Mouse (Mus musculus): ENCODE results near the gene Uts2r. TPM values are rescaled to one million over a fixed set of nuclear protein-coding genes. Genes with fewer than 3 reads are reported as not detected.

The Uts2r gene
- total RNA-seq (2012; rRNA removed) (not detected in 2 replicates), polyA plus RNA-seq (2012; ENCODE audit: insufficient read depth in 1 of 2, insufficient read length in 2 of 2, low read depth in 1 of 2, low replicate concordance in 2 of 2, missing spikeins in 1 of 2) (not detected)

GRCm38 (mm10) chr11:121159971-121160370, at the start of gene Uts2r:
TSS of gene Uts2r (plus strand) at chr11:121160271.
- H3K36me3 ChIP-seq (ENCODE audit: control insufficient read depth in 1 of 2, insufficient read depth in 2 of 2, low read length in 2 of 2): no peaks in the 10 kb centered on the region
- no peaks in the 10 kb centered on the region for H3K4me1 ChIP-seq (ENCODE audit: control insufficient read depth in 1 of 2, insufficient read depth in 2 of 2, low read length in 2 of 2)
- H3K9ac ChIP-seq (ENCODE audit: control insufficient read depth, low read depth, low read length, poor library complexity, severe bottlenecking): no peak within 1 kb of the TSS
- TF ChIP-seq ZKSCAN1 (IDR thresholded peaks at IDR 0.05; ENCODE audit: low read depth, low read length) (no peak), NRF1 (IDR thresholded peaks at IDR 0.05; ENCODE audit: insufficient read depth, low read depth, low read length, poor library complexity, severe bottlenecking) (no peak)
- H3K27me3 ChIP-seq (ENCODE audit: control insufficient read depth in 1 of 2, insufficient read depth in 2 of 2, low read length in 2 of 2): peaks cover 1 to 5% of the 10 kb centered on the region in 2 experiments
- no peak within 1 kb of the TSS for H3K27ac ChIP-seq (ENCODE audit: control insufficient read depth, low read depth, low read length)
- no peaks in the 10 kb centered on the region for H3K79me2 ChIP-seq (ENCODE audit: control insufficient read depth, insufficient read depth, low read length, poor library complexity)
- H3K4me3 ChIP-seq (ENCODE audit: control insufficient read depth in 1 of 2, insufficient read depth in 1 of 2, low read depth in 2 of 2, low read length in 2 of 2): no peak within 1 kb of the TSS
- no peak for DNase-seq (ENCODE audit: low read depth, low spot score)
- no peaks in the 10 kb centered on the region for H3K9me3 ChIP-seq (replicated peaks; ENCODE audit: insufficient read depth, low read length)

GRCm38 (mm10) chr11:121111051-121111450, 49.0 kb upstream of the Uts2r start:
- Histone ChIP-seq H3K36me3 (ENCODE audit: control insufficient read depth in 1 of 2, insufficient read depth in 2 of 2, low read length in 2 of 2) (peaks cover 0 to 13% of the 10 kb centered on the region in 2 experiments; a peak in 2 of 4 replicates), H3K4me3 (ENCODE audit: control insufficient read depth in 1 of 2, insufficient read depth in 1 of 2, low read depth in 2 of 2, low read length in 2 of 2) (no peak overlapping the region), H3K27ac (ENCODE audit: control insufficient read depth, low read depth, low read length) (no peak overlapping the region), H3K4me1 (ENCODE audit: control insufficient read depth in 1 of 2, insufficient read depth in 2 of 2, low read length in 2 of 2) (peaks cover 5 to 8% of the 10 kb centered on the region in 2 experiments), H3K9ac (ENCODE audit: control insufficient read depth, low read depth, low read length, poor library complexity, severe bottlenecking) (no peak overlapping the region), H3K79me2 (ENCODE audit: control insufficient read depth, insufficient read depth, low read length, poor library complexity) (no peaks in the 10 kb centered on the region; the same call in 1 of the 2 replicates), H3K9me3 (replicated peaks; ENCODE audit: insufficient read depth, low read length) (no peaks in the 10 kb centered on the region), H3K27me3 (ENCODE audit: control insufficient read depth in 1 of 2, insufficient read depth in 2 of 2, low read length in 2 of 2) (no peaks in the 10 kb centered on the region; a peak in 1 of 4 replicates)
- no peak for DNase-seq (ENCODE audit: low read depth, low spot score)
- TF ChIP-seq USF2 (IDR thresholded peaks at IDR 0.05; ENCODE audit: borderline replicate concordance in 1 of 2, insufficient read depth in 1 of 2, low read depth in 1 of 2, low read length in 2 of 2): no peak
- no peak for TF ChIP-seq UBTF (IDR thresholded peaks at IDR 0.05; ENCODE audit: borderline replicate concordance, insufficient read depth, low read depth, low read length)
- no peak for TF ChIP-seq BHLHE40 (IDR thresholded peaks at IDR 0.05; ENCODE audit: borderline replicate concordance, low read depth, low read length)
- TF ChIP-seq RCOR1 (IDR thresholded peaks at IDR 0.05; ENCODE audit: low read depth, low read length): no peak
- no peak for TF ChIP-seq EP300 (IDR thresholded peaks at IDR 0.05; ENCODE audit: low read depth in 1 of 2, low read length in 2 of 2)
- no peak for TF ChIP-seq TAL1 (IDR thresholded peaks at IDR 0.05; ENCODE audit: low read length)
- TF ChIP-seq MAFK (IDR thresholded peaks at IDR 0.05; ENCODE audit: borderline replicate concordance, low read depth, low read length): no peak
- TF ChIP-seq CHD1 (IDR thresholded peaks at IDR 0.05; ENCODE audit: low read depth, low read length): no peak
- TF ChIP-seq NELFE (IDR thresholded peaks at IDR 0.05; ENCODE audit: low read depth, low read length): no peak
- no peak for TF ChIP-seq SMC3 (IDR thresholded peaks at IDR 0.05; ENCODE audit: low read depth, low read length)
- no peak for TF ChIP-seq CTCF (IDR thresholded peaks at IDR 0.05 in 2 of 3, conservative IDR thresholded peaks at IDR 0.05 in 1 of 3; ENCODE audit: control insufficient read depth in 1 of 3, insufficient read depth in 1 of 3, low read depth in 2 of 3, low read length in 3 of 3, poor library complexity in 1 of 3, severe bottlenecking in 1 of 3)

DNA sequence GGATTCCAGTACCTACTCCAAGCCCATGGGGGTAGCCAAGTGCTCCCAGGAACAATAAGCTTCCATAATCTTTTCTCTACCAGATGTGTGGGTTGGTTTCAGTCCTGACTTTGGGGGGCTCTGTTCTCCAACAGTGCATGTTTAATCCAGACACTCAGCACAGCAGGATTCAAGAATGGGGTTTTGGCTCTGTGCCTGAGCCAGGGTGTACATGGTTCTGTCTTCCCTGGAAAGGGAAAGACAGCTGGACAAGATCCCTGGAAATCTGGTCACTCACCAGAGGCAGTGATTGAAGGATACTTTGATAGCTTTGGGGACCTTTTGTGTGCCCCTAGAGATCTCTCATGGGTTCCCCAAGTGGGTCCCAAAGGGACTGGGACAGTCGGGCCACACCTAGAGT, 48.5 kb upstream of the Uts2r start:
- H3K27ac ChIP-seq (ENCODE audit: control insufficient read depth, low read depth, low read length): no peak overlapping the region
- H3K36me3 ChIP-seq (ENCODE audit: control insufficient read depth in 1 of 2, insufficient read depth in 2 of 2, low read length in 2 of 2): peaks cover 0 to 13% of the 10 kb centered on the region in 2 experiments; a peak in 2 of 4 replicates
- no peak overlapping the region for H3K4me3 ChIP-seq (ENCODE audit: control insufficient read depth in 1 of 2, insufficient read depth in 1 of 2, low read depth in 2 of 2, low read length in 2 of 2)
- H3K4me1 ChIP-seq (ENCODE audit: control insufficient read depth in 1 of 2, insufficient read depth in 2 of 2, low read length in 2 of 2): peaks cover 5 to 11% of the 10 kb centered on the region in 2 experiments
- no peaks in the 10 kb centered on the region; a peak in 1 of 4 replicates for H3K27me3 ChIP-seq (ENCODE audit: control insufficient read depth in 1 of 2, insufficient read depth in 2 of 2, low read length in 2 of 2)
- no peaks in the 10 kb centered on the region for H3K9me3 ChIP-seq (replicated peaks; ENCODE audit: insufficient read depth, low read length)
- no peak for DNase-seq (ENCODE audit: low read depth, low spot score)
- TF ChIP-seq POLR2AphosphoS2 (IDR thresholded peaks at IDR 0.05; ENCODE audit: low read length) (no peak), POLR2AphosphoS5 (IDR thresholded peaks at IDR 0.05; ENCODE audit: borderline replicate concordance, low read depth, low read length) (no peak), RCOR1 (IDR thresholded peaks at IDR 0.05; ENCODE audit: low read depth, low read length) (no peak), MYB (IDR thresholded peaks at IDR 0.05; ENCODE audit: low read depth, low read length) (no peak), EP300 (IDR thresholded peaks at IDR 0.05; ENCODE audit: low read depth in 1 of 2, low read length in 2 of 2) (no peak), ETS1 (IDR thresholded peaks at IDR 0.05; ENCODE audit: low read depth, low read length) (no peak), NRF1 (IDR thresholded peaks at IDR 0.05; ENCODE audit: insufficient read depth, low read depth, low read length, poor library complexity, severe bottlenecking) (no peak), USF1 (IDR thresholded peaks at IDR 0.05; ENCODE audit: low read depth, low read length) (no peak), MEF2A (IDR thresholded peaks at IDR 0.05; ENCODE audit: extremely low read depth, insufficient replicate concordance, low read depth, low read length, poor library complexity, severe bottlenecking) (no peak), ZNF384 (IDR thresholded peaks at IDR 0.05; ENCODE audit: low read depth, low read length) (no peak)
- H3K9ac ChIP-seq (ENCODE audit: control insufficient read depth, low read depth, low read length, poor library complexity, severe bottlenecking): no peak overlapping the region
- peaks cover 4% of the 10 kb centered on the region for H3K79me2 ChIP-seq (ENCODE audit: control insufficient read depth, insufficient read depth, low read length, poor library complexity)
